Mouse (Mus musculus): ENCODE results near the gene Arhgap10.

- TF ChIP-seq CTCF (IDR thresholded peaks at IDR 0.05; ENCODE audit: extremely low read depth, insufficient read depth, low read length) (no peak), POLR2A (IDR thresholded peaks at IDR 0.05; ENCODE audit: extremely low read depth, insufficient read depth, low read length) (no peak)
Observed at GRCm38 (mm10) chr8:77545616-77546015, 27.9 kb upstream of the Arhgap10 start.
